Mouse (Mus musculus) MEL (cell line): ENCODE results near the gene Atxn3.
A peak's percentile ranks its signal among the peaks of the same experiment; 100 is the strongest.

Source experiments
- CHD1 ChIP-seq: IDR thresholded peaks from 2 replicates; pipeline ENCODE4 v1.6.1; 2012; ENCODE audit warnings: low read depth, mild to moderate bottlenecking, inconsistent platforms, low read length, improper control_type of control experiment
- CTCF ChIP-seq, 3 experiments: IDR thresholded peaks in 2 of 3; conservative IDR thresholded peaks in 1 of 3; 2 replicates each; pipeline ENCODE4 v1.5.1; 2011 to 2012; ENCODE audit warnings: low read length in 3 of 3, low read depth in 2 of 3, mild to moderate bottlenecking in 2 of 3, improper control_type of control experiment in 1 of 3, inconsistent platforms in 1 of 3, mixed read lengths in 1 of 3, moderate library complexity in 1 of 3; ENCODE audit not compliant: control insufficient read depth in 1 of 3, insufficient read depth in 1 of 3, poor library complexity in 1 of 3, severe bottlenecking in 1 of 3
- E2F4 ChIP-seq: IDR thresholded peaks from 2 replicates; pipeline ENCODE4 v1.6.1; 2011; ENCODE audit warnings: low read depth, low read length, improper control_type of control experiment, borderline replicate concordance
- EP300 ChIP-seq, 2 experiments: IDR thresholded peaks; 2 replicates each; pipeline ENCODE4 v1.6.1; 2011; ENCODE audit warnings: improper control_type of control experiment in 2 of 2, low read length in 2 of 2, low read depth in 1 of 2, mild to moderate bottlenecking in 1 of 2
- KAT2A ChIP-seq: conservative IDR thresholded peaks from 2 replicates; pipeline ENCODE4 v1.6.1; 2012; ENCODE audit warnings: low read depth, low read length, improper control_type of control experiment, inconsistent platforms
- MAX ChIP-seq: IDR thresholded peaks from 2 replicates; pipeline ENCODE4 v1.6.1; 2011; ENCODE audit warnings: low read length, improper control_type of control experiment
- MYC ChIP-seq: IDR thresholded peaks from 2 replicates; pipeline ENCODE4 v1.6.1; 2011; ENCODE audit warnings: low read depth, mild to moderate bottlenecking, low read length, improper control_type of control experiment, moderate library complexity
- NELFE ChIP-seq: IDR thresholded peaks from 2 replicates; pipeline ENCODE4 v1.6.1; 2011; ENCODE audit warnings: low read depth, low read length, improper control_type of control experiment
- NRF1 ChIP-seq: IDR thresholded peaks from 2 replicates; pipeline ENCODE4 v1.6.1; 2014; ENCODE audit warnings: low read depth, mild to moderate bottlenecking, inconsistent platforms, low read length, improper control_type of control experiment, moderate library complexity; ENCODE audit not compliant: poor library complexity, insufficient read depth, severe bottlenecking
- POLR2A ChIP-seq, 2 experiments: IDR thresholded peaks; 2 replicates each; pipeline ENCODE4 v1.6.1; 2011 to 2012; ENCODE audit warnings: low read length in 2 of 2, mild to moderate bottlenecking in 2 of 2, control low read depth in 1 of 2, improper control_type of control experiment in 1 of 2, low read depth in 1 of 2, moderate library complexity in 1 of 2; ENCODE audit not compliant: control insufficient read depth in 1 of 2, insufficient read depth in 1 of 2, poor library complexity in 1 of 2
- POLR2AphosphoS2 ChIP-seq: IDR thresholded peaks from 2 replicates; pipeline ENCODE4 v1.6.1; 2011; ENCODE audit warnings: low read length, improper control_type of control experiment
- SIN3A ChIP-seq: IDR thresholded peaks from 2 replicates; pipeline ENCODE4 v1.6.1; 2012; ENCODE audit warnings: low read length, improper control_type of control experiment, inconsistent platforms
- USF2 ChIP-seq, 2 experiments: IDR thresholded peaks; 2 replicates each; pipeline ENCODE4 v1.6.1; 2011 to 2012; ENCODE audit warnings: improper control_type of control experiment in 2 of 2, low read length in 2 of 2, borderline replicate concordance in 1 of 2, inconsistent platforms in 1 of 2, low read depth in 1 of 2, mild to moderate bottlenecking in 1 of 2; ENCODE audit not compliant: insufficient read depth in 1 of 2
- ZKSCAN1 ChIP-seq: IDR thresholded peaks from 2 replicates; pipeline ENCODE4 v1.6.1; 2012; ENCODE audit warnings: low read depth, mild to moderate bottlenecking, inconsistent platforms, low read length, improper control_type of control experiment, moderate library complexity

- peak; percentile 91 to 93 for TF ChIP-seq EP300 (IDR thresholded peaks at IDR 0.05; ENCODE audit: low read depth in 1 of 2, low read length in 2 of 2)
- peak; percentile 47; the same call in 1 of the 2 replicates for TF ChIP-seq MYC
- 0 out of 2 replicates have a peak, but pooled peaks have one; percentile 79 for TF ChIP-seq CHD1
- TF ChIP-seq ZKSCAN1 = no peak; the same call in 1 of the 2 replicates
- TF ChIP-seq USF2 (IDR thresholded peaks at IDR 0.05; ENCODE audit: borderline replicate concordance in 1 of 2, insufficient read depth in 1 of 2, low read depth in 1 of 2, low read length in 2 of 2) = no peak
- TF ChIP-seq CTCF (IDR thresholded peaks at IDR 0.05 in 2 of 3, conservative IDR thresholded peaks at IDR 0.05 in 1 of 3; ENCODE audit: control insufficient read depth in 1 of 3, insufficient read depth in 1 of 3, low read depth in 2 of 3, low read length in 3 of 3, poor library complexity in 1 of 3, severe bottlenecking in 1 of 3) = no peak
- peak; percentile 51; the same call in 1 of the 2 replicates for TF ChIP-seq POLR2AphosphoS2
- TF ChIP-seq KAT2A = no peak; the same call in 1 of the 2 replicates
- TF ChIP-seq SIN3A = peak; percentile 88
- peak; percentile 50 for TF ChIP-seq NELFE
- 0 out of 2 replicates have a peak, but pooled peaks have one; percentile 17 for TF ChIP-seq MAX
- no peak for TF ChIP-seq E2F4
- TF ChIP-seq POLR2A (IDR thresholded peaks at IDR 0.05; ENCODE audit: control insufficient read depth in 1 of 2, insufficient read depth in 1 of 2, low read depth in 1 of 2, low read length in 2 of 2, poor library complexity in 1 of 2) = no peak; a peak in 1 of 4 replicates
- TF ChIP-seq NRF1 = no peak
These were observed 21.2 kb upstream of the Atxn3 start for GRCm38 (mm10) chr12:101979213-101979750.
